Mouse (Mus musculus) olfactory bulb, adult 2 months (tissue): Measurements from ENCODE around the gene Pde5a.

Experiments used
- CTCF ChIP-seq: fragments of 200-500 bp; IDR thresholded peaks from 2 replicates; pipeline ENCODE4 v1.5.1; 2012; ENCODE audit warnings: low read depth, mild to moderate bottlenecking, low read length, moderate library complexity; ENCODE audit not compliant: insufficient read depth
- POLR2A ChIP-seq: fragments of 200-500 bp; IDR thresholded peaks from 2 replicates; pipeline ENCODE4 v1.6.1; 2012; ENCODE audit warnings: mild to moderate bottlenecking, low read depth, low read length, moderate library complexity; ENCODE audit not compliant: insufficient read depth

DNA sequence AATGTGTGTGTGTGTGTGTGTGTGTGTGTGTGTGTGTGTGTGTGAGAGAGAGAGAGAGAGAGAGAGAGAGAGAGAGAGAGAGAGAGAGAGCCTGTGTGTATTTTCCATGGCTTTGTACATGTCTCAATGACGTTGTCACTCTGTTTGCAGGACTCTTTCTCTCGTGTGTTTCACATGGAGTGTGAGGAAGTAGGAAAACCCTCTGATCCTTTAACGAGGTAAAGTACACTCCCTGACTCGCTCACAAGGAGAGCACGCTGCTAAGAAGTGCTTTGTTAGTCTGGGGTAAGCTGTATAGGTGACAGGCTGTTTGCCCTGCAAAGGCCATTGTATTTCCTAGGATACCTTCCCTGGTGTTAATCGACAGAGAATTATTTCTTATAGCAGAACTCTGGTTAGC lies 52.7 kb downstream of the Pde5a start:
- TF ChIP-seq POLR2A (no peak), CTCF (no peak)
